Mouse (Mus musculus): Measurements from ENCODE around the gene Gm10282. TPM values are rescaled to one million over a fixed set of nuclear protein-coding genes. Genes with fewer than 3 reads are reported as not detected.

The Gm10282 gene
- total and polyA plus RNA-seq, 2 experiments from 2014 or later = 0.15 to 8.4 TPM

DNA sequence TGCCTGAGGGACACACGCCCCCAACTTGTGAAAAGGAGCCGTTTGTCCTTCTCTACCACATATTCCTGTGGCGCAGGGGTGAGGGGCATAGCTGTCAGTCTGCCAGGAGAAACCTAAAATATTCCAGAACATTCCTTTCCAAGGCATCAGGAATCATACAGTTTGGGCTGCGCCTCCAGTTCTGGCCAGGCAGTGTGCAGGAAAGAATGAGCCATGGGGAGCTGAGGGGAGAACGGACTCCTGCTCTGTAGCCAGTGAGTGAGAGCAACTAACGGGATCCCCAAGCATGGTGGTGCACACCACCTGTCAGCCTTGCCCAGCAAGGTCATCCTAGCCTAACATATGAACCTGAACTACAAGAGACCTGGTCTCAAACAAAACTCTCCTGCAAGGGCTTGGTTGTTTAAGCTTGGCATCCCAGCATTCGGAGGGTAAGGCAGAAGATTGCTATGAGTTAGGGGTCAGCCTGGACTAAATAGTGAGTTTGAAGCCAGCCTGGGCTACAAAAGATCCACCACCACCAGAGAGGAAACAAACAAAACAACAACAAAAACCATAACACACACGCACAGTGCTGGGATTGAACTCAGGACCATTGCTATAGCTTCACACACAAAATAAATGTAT is 2.0 kb downstream of the Gm10282 start:
- H3K4me2 ChIP-seq (ENCODE audit: low read depth, low read length) = peak overlapping the region; percentile 18
- H3K36me3 ChIP-seq (replicated peaks; ENCODE audit: control insufficient read depth, insufficient read depth, low read length) = no peaks in the 10 kb centered on the region
- 43% methylated on average over 8 of the region's 8 CpGs for WGBS
- no peak overlapping the region for H3K4me3 ChIP-seq (ENCODE audit: low read depth, low read length)
- peaks cover 13% of the 10 kb centered on the region for H3K4me1 ChIP-seq (ENCODE audit: control insufficient read depth, insufficient read depth)
- ATAC-seq (ENCODE audit: insufficient read depth, low read depth) (no peak; the same call in 1 of the 2 replicates), DNase-seq (ENCODE audit: low spot score) (no peak)
- no peak overlapping the region for H3K9ac ChIP-seq (replicated peaks; ENCODE audit: low read depth, low read length)
- TF ChIP-seq EP300 (IDR thresholded peaks at IDR 0.05; ENCODE audit: low read depth) (no peak), CTCF (IDR thresholded peaks at IDR 0.05; ENCODE audit: low read depth) (no peak)
- H3K27ac ChIP-seq (ENCODE audit: low read depth) = peak overlapping the region; percentile 82
- H3K9me3 ChIP-seq (replicated peaks; ENCODE audit: control insufficient read depth, low read length) = no peaks in the 10 kb centered on the region
- H3K27me3 ChIP-seq (ENCODE audit: control insufficient read depth, insufficient read depth, low read length) = no peaks in the 10 kb centered on the region

- Histone ChIP-seq H3K9ac (replicated peaks; ENCODE audit: low read depth, low read length) (no peak overlapping the region), H3K27ac (ENCODE audit: low read depth) (no peak overlapping the region), H3K36me3 (replicated peaks; ENCODE audit: control insufficient read depth, insufficient read depth, low read length) (no peaks in the 10 kb centered on the region), H3K9me3 (replicated peaks; ENCODE audit: control insufficient read depth, low read length) (no peaks in the 10 kb centered on the region), H3K4me1 (ENCODE audit: control insufficient read depth, insufficient read depth) (peaks cover 11% of the 10 kb centered on the region), H3K4me3 (ENCODE audit: low read depth, low read length) (no peak overlapping the region), H3K27me3 (ENCODE audit: control insufficient read depth, insufficient read depth, low read length) (no peaks in the 10 kb centered on the region), H3K4me2 (ENCODE audit: low read depth, low read length) (no peak overlapping the region)
- 86% methylated on average over 5 of the region's 5 CpGs for WGBS
- DNase-seq (ENCODE audit: low spot score) = no peak
- no peak for TF ChIP-seq EP300 (IDR thresholded peaks at IDR 0.05; ENCODE audit: low read depth)
- TF ChIP-seq CTCF (IDR thresholded peaks at IDR 0.05; ENCODE audit: low read depth) = no peak
- no peak for ATAC-seq (ENCODE audit: insufficient read depth, low read depth)
These were observed 3.6 kb downstream of the Gm10282 start for GRCm38 (mm10) chr8:72301497-72301896.

DNA sequence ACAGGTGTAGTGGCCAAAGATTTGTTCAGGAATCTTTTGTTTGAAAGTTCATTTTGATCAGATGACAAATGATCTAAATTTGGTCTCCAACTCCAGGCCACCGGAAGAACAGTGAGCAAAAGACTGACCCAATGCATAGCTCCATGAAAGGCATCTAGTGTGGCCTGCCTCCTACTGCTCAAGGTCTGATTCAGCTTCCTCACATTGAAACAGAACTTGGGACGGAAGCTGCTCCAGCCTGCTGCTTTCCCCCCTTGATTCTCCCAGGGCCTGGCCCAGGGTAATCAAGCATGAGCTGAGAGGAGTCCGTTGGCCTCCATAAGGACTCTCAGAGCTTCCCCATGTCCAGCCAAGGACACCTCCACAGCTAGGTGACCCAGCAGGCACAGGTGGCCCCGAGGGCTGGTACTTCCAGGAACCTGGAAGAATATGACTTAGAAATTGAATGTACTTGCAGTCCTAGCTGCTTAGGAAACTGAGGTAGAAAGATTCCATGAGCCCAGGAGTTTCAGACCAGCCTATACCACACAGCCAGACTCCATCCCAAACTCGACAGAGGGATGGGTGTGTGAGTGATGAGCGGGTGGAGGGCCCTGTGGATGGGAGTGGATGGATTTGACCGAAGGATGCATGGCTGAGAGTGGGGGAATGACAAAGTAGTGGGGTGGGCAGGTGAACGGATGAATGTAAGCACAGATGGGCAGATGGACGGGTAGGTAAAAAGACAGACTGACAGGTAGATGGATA is 4.2 kb downstream of the Gm10282 start:
- Histone ChIP-seq H3K4me1 (ENCODE audit: control insufficient read depth, insufficient read depth) (peaks cover 11% of the 10 kb centered on the region), H3K27ac (ENCODE audit: low read depth) (peak overlapping the region; percentile 31)
- no peak for ATAC-seq (ENCODE audit: insufficient read depth, low read depth)

GRCm38 (mm10) chr8:72298928-72299327 is 6.1 kb downstream of the Gm10282 start:
- 91% methylated on average over 1 of the region's 1 CpGs for WGBS
- no peak for ATAC-seq (ENCODE audit: insufficient read depth, low read depth)
- DNase-seq (ENCODE audit: low spot score) = no peak
- Histone ChIP-seq H3K9me3 (replicated peaks; ENCODE audit: control insufficient read depth, low read length) (no peaks in the 10 kb centered on the region), H3K36me3 (replicated peaks; ENCODE audit: control insufficient read depth, insufficient read depth, low read length) (no peaks in the 10 kb centered on the region), H3K9ac (replicated peaks; ENCODE audit: low read depth, low read length) (no peak overlapping the region), H3K4me1 (ENCODE audit: control insufficient read depth, insufficient read depth) (peaks cover 26% of the 10 kb centered on the region), H3K4me2 (ENCODE audit: low read depth, low read length) (no peak overlapping the region), H3K4me3 (ENCODE audit: low read depth, low read length) (no peak overlapping the region), H3K27ac (ENCODE audit: low read depth) (no peak overlapping the region), H3K27me3 (ENCODE audit: control insufficient read depth, insufficient read depth, low read length) (no peaks in the 10 kb centered on the region)
- no peak for TF ChIP-seq EP300 (IDR thresholded peaks at IDR 0.05; ENCODE audit: low read depth)
- no peak for TF ChIP-seq CTCF (IDR thresholded peaks at IDR 0.05; ENCODE audit: low read depth)

More for the DNA sequence above, 4.2 kb downstream of the Gm10282 start:
- no peak overlapping the region for H3K9ac ChIP-seq (replicated peaks; ENCODE audit: low read depth, low read length)
- no peak overlapping the region for H3K4me2 ChIP-seq (ENCODE audit: low read depth, low read length)
- TF ChIP-seq EP300 (IDR thresholded peaks at IDR 0.05; ENCODE audit: low read depth) (no peak), CTCF (IDR thresholded peaks at IDR 0.05; ENCODE audit: low read depth) (peak; percentile 9; the same call in 1 of the 2 replicates)
- no peaks in the 10 kb centered on the region for H3K9me3 ChIP-seq (replicated peaks; ENCODE audit: control insufficient read depth, low read length)
- WGBS = 74% methylated on average over 9 of the region's 9 CpGs
- H3K27me3 ChIP-seq (ENCODE audit: control insufficient read depth, insufficient read depth, low read length) = no peaks in the 10 kb centered on the region
- no peak overlapping the region for H3K4me3 ChIP-seq (ENCODE audit: low read depth, low read length)
- no peaks in the 10 kb centered on the region for H3K36me3 ChIP-seq (replicated peaks; ENCODE audit: control insufficient read depth, insufficient read depth, low read length)
- DNase-seq (ENCODE audit: low spot score) = no peak

DNA sequence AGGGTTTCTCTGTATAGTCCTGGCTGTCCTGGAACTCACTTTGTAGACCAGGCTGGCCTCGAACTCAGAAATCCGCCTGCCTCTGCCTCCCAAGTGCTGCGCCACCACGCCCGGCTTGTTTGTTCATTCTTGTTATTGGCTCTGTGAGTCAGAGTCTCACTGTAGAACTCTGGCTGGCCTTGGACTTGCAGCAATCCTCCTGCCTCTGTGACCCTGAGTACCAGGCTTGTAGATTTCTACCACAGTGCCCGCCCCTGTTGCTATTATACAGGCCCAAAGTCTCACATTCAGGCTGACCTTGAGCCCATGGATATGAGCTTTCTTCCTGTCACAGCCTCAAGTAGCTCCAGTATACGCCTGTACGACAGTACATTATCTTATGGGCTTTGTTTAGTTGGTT is 8.5 kb downstream of the Gm10282 start:
- 91% methylated on average over 8 of the region's 8 CpGs for WGBS
- no peak for TF ChIP-seq CTCF (IDR thresholded peaks at IDR 0.05; ENCODE audit: low read depth)
- no peak for TF ChIP-seq EP300 (IDR thresholded peaks at IDR 0.05; ENCODE audit: low read depth)
- Histone ChIP-seq H3K27me3 (ENCODE audit: control insufficient read depth, insufficient read depth, low read length) (no peaks in the 10 kb centered on the region), H3K9me3 (replicated peaks; ENCODE audit: control insufficient read depth, low read length) (no peaks in the 10 kb centered on the region), H3K27ac (ENCODE audit: low read depth) (peak overlapping the region; percentile 92), H3K4me1 (ENCODE audit: control insufficient read depth, insufficient read depth) (peaks cover 22% of the 10 kb centered on the region), H3K36me3 (replicated peaks; ENCODE audit: control insufficient read depth, insufficient read depth, low read length) (no peaks in the 10 kb centered on the region), H3K9ac (replicated peaks; ENCODE audit: low read depth, low read length) (no peak overlapping the region), H3K4me3 (ENCODE audit: low read depth, low read length) (no peak overlapping the region), H3K4me2 (ENCODE audit: low read depth, low read length) (no peak overlapping the region)
- no peak for ATAC-seq (ENCODE audit: insufficient read depth, low read depth)
- no peak for DNase-seq (ENCODE audit: low spot score)

All from heart, postnatal 0 days (tissue).